10 mouse cellular contexts compared by ENCODE assay signal in the genomic region with DNA sequence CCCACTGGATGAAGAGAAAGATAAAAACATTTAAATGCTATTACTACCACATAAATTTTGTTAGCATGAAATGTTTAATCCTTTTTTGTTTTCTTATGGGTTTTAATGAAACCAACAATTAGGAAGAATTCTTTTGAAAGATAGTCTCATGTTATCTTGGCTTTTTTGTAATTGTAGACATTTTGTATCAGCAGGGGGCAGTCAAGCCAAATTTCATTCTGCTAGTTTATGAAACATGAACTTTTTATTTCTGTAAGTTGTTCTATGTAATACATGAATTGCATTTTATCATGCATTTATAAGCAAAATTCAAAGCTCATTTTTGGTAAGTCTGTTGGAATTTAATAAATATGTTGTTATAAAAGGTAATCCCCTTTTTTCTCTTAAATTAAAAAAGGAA. TPM values are rescaled to one million over a fixed set of nuclear protein-coding genes. Genes with fewer than 3 reads are reported as not detected.
DNase-seq lines count a peak whose midpoint lies in the region; ATAC-seq and TF ChIP-seq lines count a peak whose summit lies in the region.
"Had no signal": no experiment of that assay in that cellular context is flagged by ENCODE, and none has a peak within 500 bp of the region (broad histone marks: within the 10 kb centered on the region; RNA-seq: fewer than 3 reads in every experiment).

No protein-coding gene starts in this region.

- no peaks in the 10 kb centered on the region for H3K27me3 ChIP-seq in lung, postnatal 0 days (replicated peaks; ENCODE audit: insufficient read depth, low read length)
- H3K27me3 ChIP-seq: limb, embryonic 12.5 days had no signal

- peaks cover 4% of the 10 kb centered on the region; the same call in 1 of the 2 replicates for H3K4me1 ChIP-seq in lung, postnatal 0 days (ENCODE audit: insufficient read depth, low read depth, low read length)
- H3K4me1 ChIP-seq: limb, embryonic 12.5 days had no signal

- no peak overlapping the region for H3K27ac ChIP-seq in left cerebral cortex, adult 2 months
- H3K27ac ChIP-seq in lung, postnatal 0 days (ENCODE audit: low read length), result no peak overlapping the region
- H3K27ac ChIP-seq: limb, embryonic 12.5 days had no signal

- peak; percentile 33 for DNase-seq in embryo, embryonic 11 days
- no peak for DNase-seq in embryo, embryonic 9.5 days (ENCODE audit: extremely low spot score)
- no peak for DNase-seq in left cerebral cortex, adult 2 months (ENCODE audit: extremely low spot score in 1 of 2, low spot score in 2 of 2)
- no peak for DNase-seq in left cerebral cortex, adult 8-10 months (ENCODE audit: low spot score in 2 of 2)
- peak; percentile 13 for DNase-seq in MN1 (ENCODE audit: low spot score)
- peak; percentile 54 for DNase-seq in lung, postnatal 0 days (ENCODE audit: low spot score)
- no peak for DNase-seq in neural tube, embryonic 10.5 days (ENCODE audit: extremely low spot score, low spot score)
- DNase-seq in natural killer cell, adult 2 months (ENCODE audit: low spot score in 2 of 2), result no peak

- no peaks in the 10 kb centered on the region for H3K9me3 ChIP-seq in lung, postnatal 0 days (ENCODE audit: low read length)
- H3K9me3 ChIP-seq: G1E; limb, embryonic 12.5 days had no signal

- TF ChIP-seq EP300 in lung, postnatal 0 days (IDR thresholded peaks at IDR 0.05), result no peak

- H3K4me3 ChIP-seq in left cerebral cortex, adult 2 months, result no peak overlapping the region
- H3K4me3 ChIP-seq in lung, postnatal 0 days (ENCODE audit: low read depth, low read length), result no peak overlapping the region
- H3K4me3 ChIP-seq: limb, embryonic 12.5 days had no signal

- intact Hi-C loops in left cerebral cortex, adult 2 months (cut with DNase I), result loop anchor here (5.0 kb wide), 3 partner anchors 165 to 750 kb away; a partner anchor contains a TSS

- ATAC-seq in lung, postnatal 0 days, result no peak

- H3K36me3 ChIP-seq in lung, postnatal 0 days (ENCODE audit: insufficient read depth, low read length), result no peaks in the 10 kb centered on the region
- H3K36me3 ChIP-seq: limb, embryonic 12.5 days had no signal

- H3K4me2 ChIP-seq in lung, postnatal 0 days (replicated peaks; ENCODE audit: low read depth, low read length), result no peak overlapping the region
- H3K4me2 ChIP-seq: limb, embryonic 12.5 days had no signal

- peak; percentile 54 for TF ChIP-seq CTCF in left cerebral cortex, adult 2 months (IDR thresholded peaks at IDR 0.05)
- TF ChIP-seq CTCF in lung, postnatal 0 days (IDR thresholded peaks at IDR 0.05), result peak; percentile 63

- H3K9ac ChIP-seq in lung, postnatal 0 days (replicated peaks; ENCODE audit: low read depth), result no peak overlapping the region
- H3K9ac ChIP-seq: limb, embryonic 12.5 days had no signal

RNA-seq across cellular contexts. Expression of a gene that starts 52.5 kb away (rescaled TPM):
- 1 to 10 TPM; 6.2 to 8.4 TPM for total RNA-seq in left cerebral cortex, adult 2 months (2021)
- total RNA-seq in left cerebral cortex, adult 8-10 months (2022), result 1 to 10 TPM; 5.7 to 7.7 (median 6.7) TPM
- 7.3 and 8.8 TPM in 2 replicates for polyA plus RNA-seq in lung, postnatal 0 days (2015; fragmentation: Nextera tagmentation; extraction: Ambion mirVana)

RNA-seq across cellular contexts. Expression of a gene that starts 52.8 kb away (rescaled TPM):
- 10 to 100 TPM; 19.1 to 20.4 TPM for total RNA-seq in left cerebral cortex, adult 2 months (2021)
- 10 to 100 TPM; 23.0 to 30.8 (median 28.4) TPM for total RNA-seq in left cerebral cortex, adult 8-10 months (2022)
- polyA plus RNA-seq in lung, postnatal 0 days (2015; fragmentation: Nextera tagmentation; extraction: Ambion mirVana), result 13.1 and 17.2 TPM in 2 replicates

Comparison
In these comparisons a context has a peak if more than half of its experiments do, and no peak if none do; other contexts are left out.
1. DNase-seq: peak in embryo, embryonic 11 days (single experiment), MN1 (single experiment) and lung, postnatal 0 days (single experiment); none in embryo, embryonic 9.5 days (single experiment), left cerebral cortex, adult 2 months (0 of 2), left cerebral cortex, adult 8-10 months (0 of 2), neural tube, embryonic 10.5 days (single experiment) and natural killer cell, adult 2 months (0 of 2).